Mouse (Mus musculus) erythroblast, embryonic 14.5 days (primary cell): ENCODE measurements around the gene Rin3.

Experiments
- GATA1 ChIP-seq: IDR thresholded peaks from 2 replicates; pipeline ENCODE4 v1.6.1; 2012; ENCODE audit warnings: low read length, inconsistent platforms, mixed read lengths
- TAL1 ChIP-seq: IDR thresholded peaks from 3 replicates; pipeline ENCODE4 v1.6.1; 2012; ENCODE audit warnings: low read length, inconsistent platforms, mixed read lengths

GRCm38 (mm10) chr12:102296361-102296760, 13.5 kb downstream of the Rin3 start:
- TF ChIP-seq TAL1 (no peak), GATA1 (no peak)
